Mouse (Mus musculus) Patski (cell line): ENCODE measurements at regions not wholly inside any gene's neighbourhood (a gene's known extent, or its start where the extent isn't known, plus 50 kb on each side); places are given as distances from the start of the nearest gene placed in this dataset.

Source experiments
- ATAC-seq: fragments of 100-300 bp; one replicate; pipeline ENCODE4 v1.8.0; 2021
- CTCF ChIA-PET: fragments of 350-600 bp; sonication (Branson Sonifier 250); formaldehyde crosslinking; loops from one replicate; lab custom pipeline; 2022; ENCODE audit warnings: inconsistent platforms; lab: Charles Lee
- POLR2A ChIA-PET: fragments of 350-600 bp; sonication (Branson Sonifier 250); formaldehyde crosslinking; loops from one replicate; lab custom pipeline; 2022; ENCODE audit warnings: antibody characterized with exemption, inconsistent platforms; lab: Charles Lee
- DNase-seq: peaks from one replicate; pipeline ENCODE4 v3.0.0-alpha.2; 2011; ENCODE audit warnings: low read depth, low spot score
- H3K27me3 ChIP-seq: fragments of 371-371 bp; one replicate; pipeline ENCODE4 v1.5.1; 2021
- CTCF ChIP-seq: fragments of 100-300 bp; IDR thresholded peaks from one replicate; pipeline ENCODE4 v1.5.1; 2021
- in situ Hi-C: fragments of 300-500 bp; cut with MboI; formaldehyde crosslinking; loops from 3 replicates; pipeline ENCODE4 v1.11.1; 2018; ENCODE audit warnings: low pct_unique_long_range_greater_than_20kb, mixed read lengths

- ChIA-PET POLR2A (no interaction called here), CTCF (no interaction called here)
- in situ Hi-C loops: no loop called here
These were observed 104.5 kb upstream of the Egr2 start for GRCm38 (mm10) chr10:67430805-67431204.

GRCm38 (mm10) chr10:67439042-67439635, 96.1 kb upstream of the Egr2 start:
- CTCF ChIA-PET: no interaction called here
- ATAC-seq (no peak), DNase-seq (no peak)
- no peak for TF ChIP-seq CTCF
- POLR2A ChIA-PET: no interaction called here
- H3K27me3 ChIP-seq: no peaks in the 10 kb centered on the region
- in situ Hi-C loops: no loop called here

More at GRCm38 (mm10) chr10:67430805-67431204, 104.5 kb upstream of the Egr2 start:
- H3K27me3 ChIP-seq: no peaks in the 10 kb centered on the region
- DNase-seq (no peak), ATAC-seq (no peak)
- no peak for TF ChIP-seq CTCF

DNA sequence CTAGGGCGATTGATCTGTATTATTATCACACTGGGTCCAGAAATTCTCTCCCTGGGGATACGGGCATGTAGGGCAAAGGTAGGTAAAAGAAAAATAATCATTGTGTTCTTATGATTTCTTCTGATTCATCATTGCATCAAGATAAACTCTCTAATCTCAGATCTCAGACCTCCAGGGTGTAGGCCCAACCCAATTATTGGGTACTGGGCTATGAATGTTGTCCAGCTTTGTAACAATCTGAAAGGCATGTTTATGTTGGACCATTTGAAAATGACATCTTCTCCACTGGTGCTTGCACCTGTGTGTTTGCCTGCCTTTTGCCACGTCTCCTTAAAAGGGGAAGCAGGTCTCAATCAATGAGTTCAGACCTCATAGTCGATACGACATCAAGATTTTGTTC, 95.4 kb upstream of the Egr2 start:
- ChIA-PET POLR2A (no interaction called here), CTCF (no interaction called here)

GRCm38 (mm10) chr10:67441243-67441642, 94.0 kb upstream of the Egr2 start:
- DNase-seq (no peak), ATAC-seq (no peak)
- no peaks in the 10 kb centered on the region for H3K27me3 ChIP-seq
- in situ Hi-C loops: no loop called here
- ChIA-PET CTCF (no interaction called here), POLR2A (no interaction called here)
- TF ChIP-seq CTCF: no peak

More for the DNA sequence above, 95.4 kb upstream of the Egr2 start:
- DNase-seq: no peak
- no peak for TF ChIP-seq CTCF
- H3K27me3 ChIP-seq: no peaks in the 10 kb centered on the region
- in situ Hi-C loops: no loop called here
- no peak for ATAC-seq

- POLR2A ChIA-PET: no interaction called here
- no peaks in the 10 kb centered on the region for H3K27me3 ChIP-seq
- ATAC-seq: no peak
- TF ChIP-seq CTCF: no peak
- CTCF ChIA-PET: no interaction called here
- DNase-seq: no peak
- in situ Hi-C loops: no loop called here
These were observed 86.4 kb upstream of the Egr2 start for GRCm38 (mm10) chr10:67448875-67449274.

DNA sequence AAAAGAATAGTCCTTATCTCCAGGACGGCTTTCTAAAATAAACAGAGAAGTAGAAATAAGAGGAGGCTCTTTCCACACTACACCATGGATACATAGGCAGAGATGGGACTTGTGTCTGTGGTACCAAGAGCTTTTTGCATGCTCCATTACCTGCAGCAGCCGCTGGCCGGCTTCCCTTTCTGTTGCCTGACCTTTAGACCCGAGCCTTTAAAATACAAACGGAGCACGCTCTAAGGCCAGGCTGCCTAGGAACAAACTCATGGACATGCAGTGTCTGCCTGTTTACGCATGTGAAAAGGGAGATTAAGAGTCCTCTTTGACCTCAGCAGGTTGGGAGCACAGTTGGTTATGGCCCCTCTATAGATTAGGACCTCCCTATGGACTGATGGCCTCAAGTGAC, 81.1 kb upstream of the Egr2 start:
- DNase-seq: no peak
- ChIA-PET POLR2A (no interaction called here), CTCF (interaction anchor here (1.1 kb wide), 1 partner anchor 14 kb away, joined by 3 read pairs; no protein-coding TSS in a partner anchor)
- in situ Hi-C loops: no loop called here
- ATAC-seq: no peak
- no peaks in the 10 kb centered on the region for H3K27me3 ChIP-seq
- TF ChIP-seq CTCF: no peak

- ATAC-seq (no peak), DNase-seq (no peak)
- H3K27me3 ChIP-seq: no peaks in the 10 kb centered on the region
- in situ Hi-C loops: no loop called here
- no peak for TF ChIP-seq CTCF
- CTCF ChIA-PET: interaction anchor here (0.6 to 2.8 kb wide), 2 partner anchors 12 to 1004 kb away, joined by 3 to 9 read pairs; no protein-coding TSS in a partner anchor
- POLR2A ChIA-PET: no interaction called here
These were observed 76.6 kb upstream of the Egr2 start for GRCm38 (mm10) chr10:67458447-67459272.

- ATAC-seq: no peak
- POLR2A ChIA-PET: interaction anchor here (0.7 kb wide), 1 partner anchor 379 kb away, joined by 8 read pairs; no protein-coding TSS in a partner anchor
- TF ChIP-seq CTCF: no peak
- in situ Hi-C loops: no loop called here
- DNase-seq: no peak
- H3K27me3 ChIP-seq: no peaks in the 10 kb centered on the region
- CTCF ChIA-PET: interaction anchor here (0.8 to 1.2 kb wide), 2 partner anchors 10 to 12 kb away, joined by 3 to 5 read pairs; no protein-coding TSS in a partner anchor
These were observed 74.0 kb upstream of the Egr2 start for GRCm38 (mm10) chr10:67461321-67461720.

GRCm38 (mm10) chr10:67461862-67462261, 73.4 kb upstream of the Egr2 start:
- DNase-seq (no peak), ATAC-seq (no peak)
- ChIA-PET CTCF (interaction anchor here (0.8 to 1.2 kb wide), 2 partner anchors 10 to 12 kb away, joined by 3 to 5 read pairs; no protein-coding TSS in a partner anchor), POLR2A (no interaction called here)
- in situ Hi-C loops: no loop called here
- no peak for TF ChIP-seq CTCF
- no peaks in the 10 kb centered on the region for H3K27me3 ChIP-seq

- ATAC-seq: no peak
- in situ Hi-C loops: no loop called here
- no peaks in the 10 kb centered on the region for H3K27me3 ChIP-seq
- POLR2A ChIA-PET: no interaction called here
- no peak for DNase-seq
- TF ChIP-seq CTCF: no peak
- CTCF ChIA-PET: interaction anchor here (1.5 kb wide), 1 partner anchor 14 kb away, joined by 3 read pairs; no protein-coding TSS in a partner anchor
These were observed 66.6 kb upstream of the Egr2 start for GRCm38 (mm10) chr10:67468724-67469123.

DNA sequence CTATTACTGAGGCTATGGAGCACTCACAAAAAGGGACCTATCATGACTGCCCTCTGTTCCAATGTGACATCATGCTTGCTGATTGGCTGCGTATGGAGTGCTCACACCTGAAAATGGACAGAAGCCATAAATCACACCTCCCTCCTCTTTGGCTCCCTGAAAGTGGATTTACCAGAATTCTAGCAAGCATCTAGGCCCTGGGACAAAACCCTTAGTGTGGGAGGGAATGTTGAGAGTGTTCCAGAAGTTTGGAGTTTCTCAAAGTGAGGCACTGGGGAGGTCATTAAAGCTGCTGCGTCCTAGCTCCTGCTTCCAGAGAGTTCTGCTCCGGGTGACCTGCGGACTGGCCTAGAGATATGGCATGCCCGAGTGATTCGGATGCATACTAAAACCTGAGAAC, 62.3 kb upstream of the Egr2 start:
- ChIA-PET POLR2A (no interaction called here), CTCF (interaction anchor here (0.6 kb wide), 1 partner anchor 12 kb away, joined by 3 read pairs; no protein-coding TSS in a partner anchor)
- H3K27me3 ChIP-seq: no peaks in the 10 kb centered on the region
- in situ Hi-C loops: no loop called here
- ATAC-seq: no peak
- no peak for DNase-seq
- TF ChIP-seq CTCF: no peak
